Mouse (Mus musculus) neural tube, embryonic 14.5 days (tissue): Measurements from ENCODE around the gene Treml2. TPM values are rescaled to one million over a fixed set of nuclear protein-coding genes. Genes with fewer than 3 reads are reported as not detected.

Experiments used
- ATAC-seq: fragments of 200-750 bp; cut with Nextera tagmentation; 2 replicates; pipeline ENCODE4 v1.8.0; 2017; ENCODE audit warnings: low read depth, mild to moderate bottlenecking, moderate TSS enrichment, moderate library complexity
- H3K27ac ChIP-seq: fragments of 300-500 bp; sonication (generic); 2 replicates; pipeline ENCODE4 v1.5.1; 2014; ENCODE audit warnings: low read depth, mild to moderate bottlenecking, control low read depth, low read length, moderate library complexity, mixed read lengths
- H3K27me3 ChIP-seq: fragments of 300-500 bp; sonication (generic); 2 replicates; pipeline ENCODE4 v1.6.1; 2014; ENCODE audit warnings: low read length; ENCODE audit not compliant: control insufficient read depth, insufficient read depth
- H3K36me3 ChIP-seq: fragments of 300-500 bp; sonication (generic); 2 replicates; pipeline ENCODE4 v1.6.1; 2014; ENCODE audit warnings: low read length, mixed read lengths; ENCODE audit not compliant: control insufficient read depth, insufficient read depth
- H3K4me1 ChIP-seq: fragments of 300-500 bp; sonication (generic); 2 replicates; pipeline ENCODE4 v1.6.1; 2014; ENCODE audit warnings: low read length; ENCODE audit not compliant: control insufficient read depth, insufficient read depth
- H3K4me2 ChIP-seq: fragments of 300-500 bp; sonication (generic); 2 replicates; pipeline ENCODE4 v1.6.1; 2014; ENCODE audit warnings: mild to moderate bottlenecking, low read depth, low read length, control low read depth
- H3K4me3 ChIP-seq: fragments of 300-500 bp; sonication (generic); 2 replicates; pipeline ENCODE4 v1.5.1; 2014; ENCODE audit warnings: low read depth, low read length, control low read depth, mixed read lengths
- H3K9ac ChIP-seq: fragments of 300-500 bp; sonication (generic); replicated peaks from 2 replicates; pipeline ENCODE4 v1.6.1; 2014; ENCODE audit warnings: low read depth, mild to moderate bottlenecking, control low read depth, low read length, mixed read lengths
- H3K9me3 ChIP-seq: fragments of 300-500 bp; sonication (generic); 2 replicates; pipeline ENCODE4 v1.6.1; 2016; ENCODE audit warnings: low read length; ENCODE audit not compliant: control insufficient read depth
- WGBS: fragments of 180-500 bp; shearing (Covaris S2); extraction: QIAGEN DNeasy Blood & Tissue Kit; methylation state at CpG from one replicate; pipeline ENCODE4 v1.1.7; 2014; 5-methylcytosine and 5-hydroxymethylcytosine counted together
- polyA plus RNA-seq: library from polyadenylated mRNA; unstranded; fragments of >200 nt; fragmentation: Nextera tagmentation; extraction: Ambion mirVana; gene quantifications from 2 replicates; pipeline ENCODE4 v1.2.1, GENCODE M21; 2014

Gene Treml2
- polyA plus RNA-seq, 1 experiment from 2014 or later = 0.05 TPM

DNA sequence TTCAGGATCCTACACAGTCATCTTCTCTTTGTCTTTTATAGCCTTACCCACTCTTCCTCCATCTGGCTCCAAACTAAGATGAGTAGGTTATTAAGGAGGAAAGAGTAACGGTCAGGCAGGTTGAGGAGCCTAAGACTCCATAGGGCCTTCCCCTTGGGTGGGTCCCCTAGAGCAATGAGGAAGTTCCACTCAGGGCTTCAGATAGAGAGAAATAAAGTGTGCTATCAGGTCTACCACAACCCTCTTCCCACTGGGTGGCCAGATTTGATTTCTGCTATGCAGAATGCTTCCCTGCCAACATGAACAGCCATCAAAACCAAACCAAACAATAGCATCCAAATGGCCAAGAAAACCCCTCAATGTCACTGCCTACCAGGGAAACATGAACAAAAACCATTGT lies 31.7 kb upstream of the Treml2 start:
- Histone ChIP-seq H3K4me3 (no peak overlapping the region), H3K36me3 (no peaks in the 10 kb centered on the region), H3K9me3 (no peaks in the 10 kb centered on the region), H3K27ac (no peak overlapping the region), H3K9ac (no peak overlapping the region), H3K27me3 (no peaks in the 10 kb centered on the region), H3K4me2 (no peak overlapping the region), H3K4me1 (no peaks in the 10 kb centered on the region)
- no peak for ATAC-seq
- 74% methylated on average over 1 of the region's 1 CpGs for WGBS

DNA sequence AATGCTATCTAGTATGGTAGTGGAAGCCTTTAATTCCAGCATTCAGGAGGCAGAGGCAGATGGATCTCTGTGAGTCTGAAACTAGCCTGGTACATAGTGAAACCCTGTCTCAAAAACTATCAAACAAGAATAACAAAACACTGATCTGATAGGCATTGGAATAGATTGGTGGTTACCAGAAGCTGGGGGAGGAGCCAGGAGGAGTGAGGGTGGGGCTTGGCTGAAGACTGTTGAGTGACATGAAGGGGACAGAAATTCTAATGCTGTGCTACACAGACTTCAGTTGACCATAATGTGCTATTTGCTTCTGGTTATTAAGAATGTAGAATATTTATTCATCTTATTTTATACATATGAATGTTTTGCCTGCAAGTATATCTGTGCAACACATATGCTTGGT lies 31.0 kb upstream of the Treml2 start:
- no peaks in the 10 kb centered on the region for H3K4me1 ChIP-seq
- H3K4me3 ChIP-seq = no peak overlapping the region
- no peaks in the 10 kb centered on the region for H3K36me3 ChIP-seq
- H3K4me2 ChIP-seq = no peak overlapping the region
- H3K27ac ChIP-seq = no peak overlapping the region
- H3K27me3 ChIP-seq = no peaks in the 10 kb centered on the region
- H3K9ac ChIP-seq = no peak overlapping the region
- H3K9me3 ChIP-seq = no peaks in the 10 kb centered on the region
- no peak for ATAC-seq

DNA sequence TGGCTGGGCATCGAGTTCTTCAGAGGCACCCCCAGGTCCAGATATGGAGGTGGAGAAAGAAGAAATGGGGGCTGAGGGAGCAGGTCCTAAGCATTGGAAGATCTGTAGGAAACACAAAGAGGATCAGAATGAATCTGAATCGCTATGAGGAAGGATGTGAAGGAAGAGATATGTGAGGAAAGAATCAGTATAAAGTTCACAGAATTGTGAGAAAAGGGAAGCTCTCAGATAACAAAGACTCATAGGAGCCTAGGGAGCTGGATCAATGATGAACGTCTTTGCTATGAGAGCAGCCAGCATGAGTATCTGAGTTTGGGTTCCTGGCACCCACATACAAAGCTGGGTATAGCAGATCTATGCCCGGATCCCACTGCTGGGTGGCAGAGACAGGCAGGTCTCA lies 29.5 kb upstream of the Treml2 start:
- 84% methylated on average over 4 of the region's 4 CpGs for WGBS
- H3K9ac ChIP-seq = no peak overlapping the region
- ATAC-seq = no peak
- no peak overlapping the region for H3K4me3 ChIP-seq
- H3K27ac ChIP-seq = no peak overlapping the region
- H3K4me2 ChIP-seq = no peak overlapping the region
- H3K9me3 ChIP-seq = no peaks in the 10 kb centered on the region
- H3K4me1 ChIP-seq = no peaks in the 10 kb centered on the region
- H3K36me3 ChIP-seq = no peaks in the 10 kb centered on the region
- no peaks in the 10 kb centered on the region for H3K27me3 ChIP-seq

DNA sequence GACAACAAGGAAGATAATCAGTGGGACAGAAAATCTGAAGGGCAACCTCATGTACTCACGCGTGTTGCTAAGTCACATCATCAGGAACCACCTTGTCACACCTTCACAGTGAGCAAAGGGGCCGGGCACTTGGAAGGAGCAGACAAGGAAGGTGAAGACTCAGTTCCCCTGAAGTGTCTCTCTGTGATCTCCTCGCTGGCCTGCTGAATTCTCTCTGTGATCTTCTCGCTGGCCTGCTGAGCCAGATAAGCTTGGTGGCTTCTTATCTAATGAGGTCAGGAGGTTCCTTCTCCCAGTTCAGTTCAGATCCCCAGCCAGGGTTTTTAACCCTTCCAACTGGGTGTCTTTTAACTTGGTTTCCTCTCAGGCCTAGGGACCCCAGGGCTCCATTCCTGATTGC lies 27.1 kb upstream of the Treml2 start:
- H3K27me3 ChIP-seq = no peaks in the 10 kb centered on the region
- H3K36me3 ChIP-seq = no peaks in the 10 kb centered on the region
- ATAC-seq = no peak
- H3K4me1 ChIP-seq = no peaks in the 10 kb centered on the region
- WGBS = 82% methylated on average over 5 of the region's 5 CpGs
- H3K9me3 ChIP-seq = no peaks in the 10 kb centered on the region
- H3K4me3 ChIP-seq = no peak overlapping the region
- no peak overlapping the region for H3K27ac ChIP-seq
- H3K9ac ChIP-seq = no peak overlapping the region
- no peak overlapping the region for H3K4me2 ChIP-seq

DNA sequence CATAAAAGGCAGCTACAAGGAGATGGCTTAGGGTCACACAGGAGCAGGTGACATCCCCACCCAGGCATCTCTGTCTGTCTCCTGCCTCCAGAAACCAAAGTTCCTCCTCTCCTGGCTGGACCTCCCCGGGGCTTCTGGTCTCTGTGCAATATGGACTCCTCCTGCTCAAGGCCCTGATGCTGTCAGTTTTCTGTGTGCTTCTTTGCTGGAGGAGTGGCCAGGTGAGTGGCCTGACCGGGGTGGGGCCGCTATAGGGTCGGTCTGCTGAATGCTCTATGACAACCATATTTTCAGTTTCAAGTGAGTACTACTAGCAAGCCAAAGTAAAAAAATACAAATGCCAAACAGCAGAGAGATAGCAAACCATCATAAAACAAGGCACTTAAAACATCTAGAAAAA lies 26.7 kb upstream of the Treml2 start:
- no peaks in the 10 kb centered on the region for H3K4me1 ChIP-seq
- H3K9me3 ChIP-seq = no peaks in the 10 kb centered on the region
- no peak for ATAC-seq
- H3K27me3 ChIP-seq = no peaks in the 10 kb centered on the region
- no peak overlapping the region for H3K4me2 ChIP-seq
- no peak overlapping the region for H3K27ac ChIP-seq
- no peaks in the 10 kb centered on the region for H3K36me3 ChIP-seq
- no peak overlapping the region for H3K4me3 ChIP-seq
- 96% methylated on average over 4 of the region's 4 CpGs for WGBS
- H3K9ac ChIP-seq = no peak overlapping the region

DNA sequence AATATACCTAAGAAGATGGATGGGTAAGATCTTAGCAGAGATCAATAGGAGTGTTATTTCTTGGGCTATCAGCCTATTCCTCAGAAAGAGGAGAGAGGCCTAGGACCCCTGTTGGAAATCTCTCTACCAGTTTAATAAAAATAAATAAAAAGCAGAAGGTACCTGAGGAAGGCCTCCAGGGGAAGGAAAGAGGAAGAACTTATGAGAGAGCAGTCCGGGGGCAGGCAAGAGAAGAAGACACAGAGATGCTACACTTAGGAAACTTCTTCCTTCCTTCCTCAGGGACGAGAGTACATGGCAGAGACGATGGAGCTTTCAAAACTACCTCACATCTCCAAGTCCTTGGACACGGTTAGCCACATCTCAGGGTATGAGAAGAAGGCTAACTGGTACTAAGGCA lies 25.2 kb upstream of the Treml2 start:
- no peak overlapping the region for H3K4me2 ChIP-seq
- H3K4me3 ChIP-seq = no peak overlapping the region
- H3K9ac ChIP-seq = no peak overlapping the region
- ATAC-seq = no peak
- WGBS = 86% methylated on average over 4 of the region's 4 CpGs
- no peaks in the 10 kb centered on the region for H3K27me3 ChIP-seq
- no peaks in the 10 kb centered on the region for H3K36me3 ChIP-seq
- H3K9me3 ChIP-seq = no peaks in the 10 kb centered on the region
- no peaks in the 10 kb centered on the region for H3K4me1 ChIP-seq
- H3K27ac ChIP-seq = no peak overlapping the region

DNA sequence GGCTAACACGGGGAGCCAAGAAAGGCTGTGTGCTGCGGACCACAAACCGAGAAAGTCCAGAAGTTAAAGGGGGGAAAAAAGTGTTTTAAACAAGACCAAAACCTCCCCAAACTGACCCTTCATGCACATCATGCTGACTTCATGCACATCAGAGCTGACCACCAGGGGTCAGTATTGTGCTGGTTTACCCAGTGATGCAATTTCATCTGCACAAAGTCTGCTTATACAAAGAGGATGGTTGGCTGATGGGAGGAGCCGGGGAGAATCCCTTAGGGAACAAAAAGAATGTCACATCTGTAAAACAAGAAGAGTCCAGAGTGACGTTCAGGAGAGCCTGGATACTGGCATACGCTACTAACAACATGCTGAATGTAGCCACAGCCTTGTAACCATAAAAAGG lies 24.4 kb upstream of the Treml2 start:
- no peaks in the 10 kb centered on the region for H3K4me1 ChIP-seq
- H3K9me3 ChIP-seq = no peaks in the 10 kb centered on the region
- ATAC-seq = 0 out of 2 replicates have a peak, but pooled peaks have one; percentile 49
- no peak overlapping the region for H3K4me3 ChIP-seq
- no peak overlapping the region for H3K27ac ChIP-seq
- no peak overlapping the region for H3K9ac ChIP-seq
- H3K27me3 ChIP-seq = no peaks in the 10 kb centered on the region
- H3K4me2 ChIP-seq = no peak overlapping the region
- WGBS = 28% methylated on average over 6 of the region's 6 CpGs
- no peaks in the 10 kb centered on the region for H3K36me3 ChIP-seq

DNA sequence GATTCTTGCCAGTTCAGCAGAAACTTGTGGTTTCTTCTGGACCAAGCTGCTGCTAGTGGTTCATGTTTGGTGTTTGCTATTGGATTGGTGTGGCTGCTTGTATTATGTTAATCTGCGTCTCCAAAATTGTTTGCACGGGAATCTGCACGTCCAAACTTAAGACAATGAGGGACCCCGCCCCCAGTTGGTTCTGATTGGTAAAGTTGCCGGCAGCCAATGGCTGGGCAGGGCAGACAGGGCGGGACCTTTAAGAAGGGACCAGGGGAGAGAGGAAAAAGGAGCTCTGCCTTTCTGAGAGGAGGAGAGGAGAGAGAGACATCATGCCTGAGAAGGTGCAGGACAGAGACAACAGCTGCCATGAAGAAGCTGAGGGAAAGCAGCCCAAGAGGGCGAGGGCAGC lies 23.6 kb upstream of the Treml2 start:
- Histone ChIP-seq H3K4me3 (no peak overlapping the region), H3K4me1 (no peaks in the 10 kb centered on the region), H3K27ac (no peak overlapping the region), H3K36me3 (no peaks in the 10 kb centered on the region), H3K9me3 (no peaks in the 10 kb centered on the region), H3K4me2 (no peak overlapping the region), H3K9ac (no peak overlapping the region), H3K27me3 (no peaks in the 10 kb centered on the region)
- 72% methylated on average over 7 of the region's 7 CpGs for WGBS
- ATAC-seq = no peak

DNA sequence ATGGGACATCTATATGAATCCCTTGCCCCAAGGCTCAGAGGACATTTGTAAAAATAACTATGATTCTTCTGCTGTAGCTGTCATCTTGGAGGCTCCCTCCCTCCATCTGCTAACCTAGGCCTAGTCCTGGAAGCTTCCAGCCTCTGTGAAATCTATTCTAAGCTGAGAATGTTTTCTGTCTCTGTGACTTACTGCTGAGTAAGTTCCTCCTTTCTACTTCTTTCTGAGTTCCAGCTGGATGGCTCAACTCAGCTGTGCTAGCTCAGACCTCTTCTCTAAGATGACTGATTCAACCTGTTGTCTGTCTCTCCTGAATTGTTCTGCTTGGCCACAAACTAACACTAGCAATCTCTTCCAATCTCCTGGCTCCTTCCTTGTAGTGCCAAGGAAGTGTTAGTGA lies 20.9 kb upstream of the Treml2 start:
- no peaks in the 10 kb centered on the region for H3K9me3 ChIP-seq

DNA sequence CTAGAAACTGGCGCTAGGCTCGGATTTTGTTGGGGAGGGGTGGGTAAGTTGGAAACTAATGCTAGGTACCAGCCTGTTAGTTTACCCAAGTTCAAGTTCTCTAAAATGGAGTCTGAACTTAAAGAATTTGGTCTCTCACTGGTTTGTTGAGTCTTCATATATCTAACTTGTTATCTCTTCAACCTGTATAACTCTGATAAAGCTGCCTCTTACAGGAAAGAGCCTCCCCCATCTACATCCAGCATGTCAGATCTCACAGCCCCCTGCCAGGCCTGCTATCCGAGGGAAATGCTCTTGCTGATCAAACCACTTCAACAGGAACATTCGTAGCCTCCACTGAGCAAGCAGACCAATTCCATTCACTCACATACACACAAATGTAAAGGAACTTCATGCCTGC lies 20.3 kb upstream of the Treml2 start:
- Histone ChIP-seq H3K36me3 (no peaks in the 10 kb centered on the region), H3K27me3 (no peaks in the 10 kb centered on the region), H3K4me1 (no peaks in the 10 kb centered on the region), H3K9ac (no peak overlapping the region), H3K4me2 (no peak overlapping the region), H3K9me3 (no peaks in the 10 kb centered on the region), H3K27ac (no peak overlapping the region), H3K4me3 (no peak overlapping the region)
- 86% methylated on average over 4 of the region's 4 CpGs for WGBS
- ATAC-seq = no peak

More for the DNA sequence above, 20.9 kb upstream of the Treml2 start:
- no peaks in the 10 kb centered on the region for H3K36me3 ChIP-seq
- H3K27me3 ChIP-seq = no peaks in the 10 kb centered on the region
- no peak for ATAC-seq
- no peak overlapping the region for H3K27ac ChIP-seq
- no peak overlapping the region for H3K4me3 ChIP-seq
- H3K4me1 ChIP-seq = no peaks in the 10 kb centered on the region
- no peak overlapping the region for H3K4me2 ChIP-seq
- H3K9ac ChIP-seq = no peak overlapping the region
